Mouse (Mus musculus): ENCODE data around the gene Gm10696.
"Not testable (repeated sequence)": the region's sequence is repeated elsewhere in the genome, so short reads cannot be mapped to it uniquely, and the experiment has no call there.

Gm10696 gene

GRCm38 (mm10) chr3:94178093-94178492 is at the start of gene Gm10696:
Gene Gm10696, minus strand, starts transcription at chr3:94178193.
- not testable (repeated sequence) for DNase-seq

DNA sequence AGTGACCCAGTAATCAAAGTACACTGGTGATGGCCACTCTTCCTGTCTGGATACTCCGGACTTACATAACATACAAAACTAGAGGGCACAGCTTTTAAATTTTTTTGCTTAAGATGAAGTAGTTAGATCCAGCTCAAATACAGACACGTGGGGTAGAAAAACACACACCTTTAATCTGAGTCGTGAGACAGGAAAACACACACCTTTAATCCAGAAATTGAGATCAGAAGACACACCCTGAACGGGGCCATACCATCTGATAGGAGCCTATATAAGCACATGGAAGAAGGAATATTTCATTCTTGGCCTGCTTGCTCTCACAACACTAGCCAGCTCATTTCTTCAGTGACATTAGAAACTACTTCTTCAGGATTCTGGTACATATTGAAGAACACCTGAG is 18.4 kb upstream of the Gm10696 start, which contains the start of gene Gm5286:
Gene Gm5286 (plus strand): TSS at position 301 of the 400 bp plus-strand sequence.
- not testable (repeated sequence) for DNase-seq

DNA sequence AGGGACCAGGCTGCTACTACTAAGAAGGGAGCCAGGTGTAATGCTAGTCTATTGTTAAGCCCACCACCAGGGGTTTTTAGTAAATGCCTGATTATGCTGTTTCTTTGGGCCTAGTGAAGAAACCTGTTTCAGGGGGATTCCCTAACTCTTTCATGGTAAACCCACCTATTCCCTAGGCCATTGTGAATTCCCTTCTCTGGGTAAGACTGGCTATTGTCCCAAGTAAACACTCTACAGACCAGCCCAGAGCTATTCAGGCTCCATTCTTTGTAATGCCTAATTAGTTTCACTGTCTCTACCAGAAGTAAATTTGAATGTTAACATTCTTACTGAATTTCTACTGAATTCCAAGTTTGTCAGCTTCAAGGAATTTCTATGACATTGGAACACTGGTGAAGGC is 10.6 kb downstream of the Gm10696 start:
- not testable (repeated sequence) for DNase-seq
